Mouse (Mus musculus) kidney, adult 2 months (tissue): Measurements from ENCODE around the gene Fam171a2.

ENCODE experiments used
- CTCF ChIP-seq: fragments of 200-500 bp; conservative IDR thresholded peaks from 2 replicates; pipeline ENCODE4 v1.5.1; 2011; ENCODE audit warnings: low read depth, mild to moderate bottlenecking, control low read depth, low read length, moderate library complexity, mixed read lengths; ENCODE audit not compliant: insufficient read depth, insufficient read length
- POLR2A ChIP-seq: fragments of 200-500 bp; IDR thresholded peaks from one replicate; pipeline ENCODE4 v1.6.1; 2011; ENCODE audit warnings: low read depth, low read length, control low read depth

GRCm38 (mm10) chr11:102479581-102479980 lies 32.1 kb upstream of the Fam171a2 start:
- TF ChIP-seq POLR2A (no peak), CTCF (no peak)
